Comparison of ENCODE assay signal across 32 mouse cellular contexts in the genomic region with DNA sequence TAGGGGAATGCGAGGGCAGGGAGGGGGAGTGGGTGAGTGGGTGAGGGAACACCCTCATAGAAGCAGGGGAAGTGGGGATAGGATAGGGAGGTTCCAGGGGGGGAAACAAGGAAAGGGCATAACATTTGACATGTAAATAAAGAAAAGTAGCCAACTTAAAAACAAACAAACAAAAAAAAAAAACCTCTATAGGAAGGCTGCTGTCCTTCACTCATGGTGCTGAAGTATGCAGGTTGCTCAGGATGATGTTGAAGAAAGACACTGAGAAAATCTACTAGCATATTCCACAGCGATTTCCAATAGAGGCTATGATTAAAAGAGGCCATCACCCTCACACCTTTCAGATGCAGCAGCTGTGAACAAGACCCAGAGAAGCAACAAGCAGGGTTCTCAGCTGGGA.
DNase-seq lines count a peak whose midpoint lies in the region; ATAC-seq lines count a peak whose summit lies in the region.
"Had no signal": no experiment of that assay in that cellular context is flagged by ENCODE, and none has a peak within 500 bp of the region (broad histone marks: within the 10 kb centered on the region; RNA-seq: fewer than 3 reads in every experiment).

No protein-coding gene starts in this region.

- intact Hi-C loops in left cerebral cortex, postnatal 36 days (cut with DNase I), result loop anchor here (10.0 kb wide), 3 partner anchors 234 to 1636 kb away; a partner anchor contains a TSS

- H3K27ac ChIP-seq in embryonic facial prominence, embryonic 11.5 days (replicated peaks; ENCODE audit: low read depth, low read length), result no peak overlapping the region
- no peak overlapping the region for H3K27ac ChIP-seq in midbrain, embryonic 10.5 days (replicated peaks)
- H3K27ac ChIP-seq: embryonic facial prominence, embryonic 13.5 days; forebrain, embryonic 10.5 days; forebrain, embryonic 15.5 days; hindbrain, embryonic 10.5 days; hindbrain, embryonic 15.5 days; left cerebral cortex, adult 2 months; liver, embryonic 14.5 days; midbrain, embryonic 12.5 days; neural tube, embryonic 12.5 days; stomach, postnatal 0 days had no signal

- H3K4me1 ChIP-seq in embryonic facial prominence, embryonic 11.5 days (ENCODE audit: control insufficient read depth, insufficient read depth, low read length), result no peaks in the 10 kb centered on the region
- H3K4me1 ChIP-seq in midbrain, embryonic 10.5 days, result no peaks in the 10 kb centered on the region
- H3K4me1 ChIP-seq: embryonic facial prominence, embryonic 13.5 days; forebrain, embryonic 10.5 days; hindbrain, embryonic 10.5 days; hindbrain, embryonic 15.5 days; midbrain, embryonic 12.5 days; neural tube, embryonic 12.5 days had no signal

- H3K4me2 ChIP-seq in embryonic facial prominence, embryonic 11.5 days (ENCODE audit: low read depth, low read length), result no peak overlapping the region
- H3K4me2 ChIP-seq: embryonic facial prominence, embryonic 13.5 days; forebrain, embryonic 15.5 days; hindbrain, embryonic 15.5 days; midbrain, embryonic 12.5 days; neural tube, embryonic 12.5 days had no signal

- WGBS in embryonic facial prominence, embryonic 11.5 days, result 70% methylated on average over 2 of the region's 2 CpGs
- WGBS in midbrain, embryonic 10.5 days, result 71% methylated on average over 2 of the region's 2 CpGs

- no peak overlapping the region for H3K4me3 ChIP-seq in embryonic facial prominence, embryonic 11.5 days (ENCODE audit: low read depth, low read length)
- no peak overlapping the region for H3K4me3 ChIP-seq in midbrain, embryonic 10.5 days
- H3K4me3 ChIP-seq: embryonic facial prominence, embryonic 13.5 days; forebrain, embryonic 10.5 days; forebrain, embryonic 15.5 days; hindbrain, embryonic 10.5 days; hindbrain, embryonic 15.5 days; left cerebral cortex, adult 2 months; midbrain, embryonic 12.5 days; myocyte; neural tube, embryonic 12.5 days had no signal

- no peaks in the 10 kb centered on the region for H3K27me3 ChIP-seq in embryonic facial prominence, embryonic 11.5 days (ENCODE audit: control insufficient read depth, insufficient read depth, low read length)
- H3K27me3 ChIP-seq in midbrain, embryonic 10.5 days (ENCODE audit: low read depth, poor library complexity, severe bottlenecking), result no peaks in the 10 kb centered on the region
- H3K27me3 ChIP-seq: embryonic facial prominence, embryonic 13.5 days; forebrain, embryonic 15.5 days; hindbrain, embryonic 15.5 days; midbrain, embryonic 12.5 days; neural tube, embryonic 12.5 days had no signal

- DNase-seq in embryo, embryonic 10 days (ENCODE audit: low spot score), result peak; percentile 8
- no peak for DNase-seq in embryo, embryonic 9.5 days (ENCODE audit: extremely low spot score)
- DNase-seq in 3T3-L1 (ENCODE audit: low read depth, low spot score), result peak; percentile 28
- DNase-seq in R1 (ENCODE audit: low read depth, low spot score), result peak; percentile 15
- DNase-seq in embryonic facial prominence, embryonic 11.5 days (ENCODE audit: low spot score), result peak; percentile 41
- no peak for DNase-seq in left cerebral cortex, postnatal 36 days (ENCODE audit: low spot score in 2 of 2)
- DNase-seq in frontal cortex, postnatal 36 days (ENCODE audit: low spot score in 2 of 2), result no peak
- DNase-seq in midbrain, embryonic 10.5 days (ENCODE audit: low spot score), result no peak
- DNase-seq: adrenal gland, postnatal 10 days; cerebellum, adult 8-10 months; gastrocnemius, postnatal 10 days; heart, postnatal 14 days; kidney, adult 2 months; kidney, postnatal 10 days; liver; lung, adult 2 months; lung, postnatal 14 days; right cerebral cortex, adult 18-20 months; spleen, adult 18-20 months; thymus, adult 18-20 months; thymus, postnatal 36 days had no signal

- ATAC-seq in embryonic facial prominence, embryonic 11.5 days (replicated peaks; ENCODE audit: insufficient number of reproducible peaks, low FRiP score, low TSS enrichment, low read depth), result no peak
- ATAC-seq: forebrain, embryonic 15.5 days had no signal

- no peak overlapping the region for H3K9ac ChIP-seq in embryonic facial prominence, embryonic 11.5 days (replicated peaks; ENCODE audit: low read length)
- H3K9ac ChIP-seq: embryonic facial prominence, embryonic 13.5 days; forebrain, embryonic 15.5 days; hindbrain, embryonic 15.5 days; liver, embryonic 14.5 days; midbrain, embryonic 12.5 days; neural tube, embryonic 12.5 days had no signal

- no peaks in the 10 kb centered on the region for H3K36me3 ChIP-seq in embryonic facial prominence, embryonic 11.5 days (replicated peaks; ENCODE audit: control insufficient read depth, insufficient read depth, low read depth, low read length)
- no peaks in the 10 kb centered on the region for H3K36me3 ChIP-seq in midbrain, embryonic 10.5 days
- H3K36me3 ChIP-seq: embryonic facial prominence, embryonic 13.5 days; forebrain, embryonic 10.5 days; forebrain, embryonic 15.5 days; hindbrain, embryonic 10.5 days; hindbrain, embryonic 15.5 days; midbrain, embryonic 12.5 days; neural tube, embryonic 12.5 days had no signal

- no peaks in the 10 kb centered on the region for H3K9me3 ChIP-seq in embryonic facial prominence, embryonic 11.5 days (replicated peaks; ENCODE audit: control insufficient read depth, low read length)
- H3K9me3 ChIP-seq in midbrain, embryonic 10.5 days (replicated peaks), result no peaks in the 10 kb centered on the region
- H3K9me3 ChIP-seq: embryonic facial prominence, embryonic 13.5 days; forebrain, embryonic 10.5 days; forebrain, embryonic 15.5 days; hindbrain, embryonic 10.5 days; hindbrain, embryonic 15.5 days; midbrain, embryonic 12.5 days; neural tube, embryonic 12.5 days had no signal

Comparison
In these comparisons a context has a peak if more than half of its experiments do, and no peak if none do; other contexts are left out.
1. DNase-seq: peak in embryo, embryonic 10 days (single experiment), 3T3-L1 (single experiment), R1 (single experiment) and embryonic facial prominence, embryonic 11.5 days (single experiment); none in embryo, embryonic 9.5 days (single experiment), left cerebral cortex, postnatal 36 days (0 of 2), frontal cortex, postnatal 36 days (0 of 2) and midbrain, embryonic 10.5 days (single experiment).